Mouse (Mus musculus) heart, postnatal 10 days (tissue): ENCODE results near the gene Fgfr2. TPM values are rescaled to one million over a fixed set of nuclear protein-coding genes. Genes with fewer than 3 reads are reported as not detected.
A peak's percentile ranks its signal among the peaks of the same experiment; 100 is the strongest.

Experiments used
- DNase-seq, 2 experiments: peaks; one replicate each; pipeline ENCODE4 v3.0.0; 2021
- intact Hi-C: fragments of 180-260 bp; cut with DNase I; formaldehyde crosslinking; loops from one replicate; pipeline ENCODE4 v1.15.1; 2025
- total RNA-seq, 2 experiments: library from RNA; stranded (reverse); gene quantifications; 2 replicates each; pipeline ENCODE4 v1.2.3; 2021

Fgfr2 gene
- total RNA-seq, 2 experiments from 2014 or later, result 6.2 to 6.3 TPM

DNA sequence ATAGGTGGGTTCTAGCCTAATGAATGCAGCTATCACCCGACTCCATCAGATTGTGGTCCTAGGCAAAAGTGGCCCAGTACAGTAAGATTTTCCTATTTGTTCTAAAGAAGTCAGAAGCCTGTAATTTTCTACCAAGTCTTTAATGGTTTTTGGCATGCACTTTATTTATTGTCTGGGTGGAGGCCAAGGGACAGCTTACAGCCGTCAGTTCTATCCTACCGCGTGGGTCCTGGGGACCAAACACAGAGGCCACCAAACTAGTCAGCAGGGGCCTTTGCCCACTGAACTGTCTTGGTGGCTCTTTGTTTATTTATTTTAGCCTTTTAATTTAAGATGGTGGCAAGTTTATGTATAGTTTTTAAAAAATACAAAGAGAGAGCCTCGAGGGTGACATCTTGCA is 2544.5 kb downstream of the Fgfr2 start:
- intact Hi-C loops, result no loop called here
- no peak for DNase-seq

DNA sequence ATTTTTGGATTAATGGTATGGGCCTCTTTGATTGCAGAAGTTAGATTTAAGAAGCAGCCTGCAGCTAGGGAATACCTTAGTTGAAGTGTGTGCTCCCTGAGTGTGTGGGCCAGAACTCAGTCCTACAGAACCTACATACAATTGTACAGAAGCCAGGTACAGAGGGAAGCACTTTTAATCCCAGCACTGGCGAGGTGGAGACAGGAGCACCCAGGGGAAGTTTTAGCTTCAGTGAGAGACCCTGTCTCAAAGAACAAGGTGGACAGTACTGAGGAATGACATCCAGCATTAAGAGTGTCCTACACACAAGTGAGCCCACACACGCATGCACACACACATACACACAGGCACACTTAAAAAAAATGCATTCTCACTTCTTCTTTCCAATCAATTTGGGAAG is 2545.1 kb downstream of the Fgfr2 start:
- no peak for DNase-seq
- intact Hi-C loops, result no loop called here

DNA sequence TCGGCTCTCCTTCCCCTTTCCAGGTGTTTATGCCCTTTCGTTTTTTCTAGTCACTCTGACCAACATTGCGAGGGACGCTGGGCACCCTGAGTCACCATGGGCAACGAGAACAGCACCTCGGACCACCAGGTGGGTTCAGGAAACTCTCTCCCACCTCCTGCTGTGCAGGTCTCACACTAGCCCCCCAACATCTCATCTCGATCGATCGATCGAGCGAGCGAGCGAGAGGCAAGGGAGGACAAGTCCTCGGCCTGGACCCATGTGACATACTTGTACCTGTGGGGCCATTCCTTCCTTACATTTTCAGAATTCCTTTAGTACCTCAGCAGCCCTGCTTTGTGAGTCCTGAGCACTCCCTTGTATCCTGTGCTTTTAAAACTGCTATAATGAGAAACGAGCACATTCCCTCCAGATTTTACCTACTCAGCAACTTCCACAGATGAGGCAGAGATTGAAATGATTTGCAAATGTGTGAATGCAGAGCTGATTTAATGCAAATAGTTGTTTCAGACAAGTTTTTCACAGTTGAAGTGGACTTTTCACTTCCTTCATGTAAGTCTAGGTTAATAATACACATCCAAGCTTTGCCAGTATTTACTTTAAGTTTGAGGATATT is 2545.7 kb downstream of the Fgfr2 start, which contains the start of gene Tacc2:
Gene Tacc2 (plus strand): TSS at position 51 of the 616 bp plus-strand sequence.
- intact Hi-C loops, result no loop called here
- no peak for DNase-seq

DNA sequence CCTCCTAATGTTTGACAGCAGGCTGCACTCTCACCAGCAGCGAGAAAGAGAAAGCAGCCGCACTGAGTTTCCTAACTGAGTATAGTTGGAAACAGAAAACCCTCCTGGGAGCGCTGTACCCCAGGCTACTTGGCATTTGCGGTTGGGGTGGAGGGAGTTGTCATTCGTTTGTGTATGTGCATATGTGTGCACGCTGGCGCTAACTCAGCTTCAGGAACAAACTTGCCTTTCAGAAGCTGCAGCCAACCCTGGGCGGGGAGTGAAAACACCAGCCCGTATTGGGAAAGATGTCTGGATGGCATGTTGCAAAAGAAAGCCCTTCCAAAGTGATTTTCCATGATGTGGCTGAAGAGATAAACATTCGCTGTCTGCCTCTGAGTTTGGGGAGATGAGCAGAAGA is 2546.2 kb downstream of the Fgfr2 start:
- intact Hi-C loops, result no loop called here
- DNase-seq, result peak; percentile 23 to 30

DNA sequence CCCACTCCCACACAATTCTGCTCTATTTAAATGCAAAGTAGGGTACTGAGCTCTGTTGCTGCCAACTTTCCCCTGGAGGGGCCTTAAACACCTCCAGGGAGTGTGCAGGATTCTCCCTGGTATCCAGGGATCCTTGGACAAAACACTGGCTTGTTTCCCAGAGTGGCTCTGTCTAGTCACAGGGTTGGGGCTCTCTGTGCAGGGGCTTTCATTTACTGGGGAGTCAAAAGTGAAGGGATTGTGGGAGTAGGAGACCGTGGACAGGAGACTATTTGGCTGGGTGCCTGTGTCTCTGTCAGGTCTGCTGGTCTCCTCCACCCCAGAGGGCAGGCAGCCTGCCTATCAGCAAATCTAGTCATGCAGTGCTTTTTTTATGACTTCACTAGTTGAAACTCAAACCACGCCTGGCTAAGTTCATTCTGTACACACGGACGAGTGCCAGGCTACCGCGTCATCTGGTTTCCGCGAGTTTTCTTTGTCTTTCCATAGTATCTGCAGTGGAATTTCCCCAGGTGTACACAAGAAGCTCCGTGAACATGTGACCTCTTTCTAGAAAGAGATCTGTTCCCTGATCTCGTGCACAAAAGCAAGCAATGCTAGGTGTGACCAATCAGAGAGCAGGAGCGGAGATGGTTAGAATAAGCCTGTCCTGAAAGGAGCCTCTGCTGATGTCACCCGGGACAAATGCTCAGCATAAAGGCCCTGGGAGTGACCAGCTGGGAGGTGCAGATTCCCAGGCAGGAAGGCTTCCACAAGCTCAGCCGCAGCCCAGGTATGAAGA is 2548.7 kb downstream of the Fgfr2 start:
- DNase-seq, result peak; percentile 63 to 65
- intact Hi-C loops, result loop anchor here (2.0 kb wide), 1 partner anchor 20 kb away; no protein-coding TSS in a partner anchor

DNA sequence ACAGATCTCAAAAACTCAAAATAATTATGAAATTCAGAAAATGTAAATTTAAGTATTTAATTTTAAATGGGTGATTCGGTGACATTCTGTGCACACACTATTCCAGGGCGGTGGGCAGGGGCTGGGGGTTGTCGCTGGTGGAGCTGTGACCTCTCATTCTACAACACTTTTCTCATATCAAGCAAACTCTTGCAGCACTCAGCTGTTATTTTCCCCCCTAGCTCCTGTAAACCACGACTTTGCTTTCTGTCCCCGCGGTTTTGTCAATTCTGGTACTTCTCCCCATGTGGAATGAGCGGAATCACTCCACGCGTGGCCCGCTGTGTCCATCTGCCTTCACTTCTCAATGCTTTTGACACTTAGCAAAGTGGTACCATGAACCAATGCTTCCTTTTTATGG is 2549.4 kb downstream of the Fgfr2 start:
- no peak for DNase-seq
- intact Hi-C loops, result loop anchor here (2.0 kb wide), 1 partner anchor 19 kb away; no protein-coding TSS in a partner anchor

DNA sequence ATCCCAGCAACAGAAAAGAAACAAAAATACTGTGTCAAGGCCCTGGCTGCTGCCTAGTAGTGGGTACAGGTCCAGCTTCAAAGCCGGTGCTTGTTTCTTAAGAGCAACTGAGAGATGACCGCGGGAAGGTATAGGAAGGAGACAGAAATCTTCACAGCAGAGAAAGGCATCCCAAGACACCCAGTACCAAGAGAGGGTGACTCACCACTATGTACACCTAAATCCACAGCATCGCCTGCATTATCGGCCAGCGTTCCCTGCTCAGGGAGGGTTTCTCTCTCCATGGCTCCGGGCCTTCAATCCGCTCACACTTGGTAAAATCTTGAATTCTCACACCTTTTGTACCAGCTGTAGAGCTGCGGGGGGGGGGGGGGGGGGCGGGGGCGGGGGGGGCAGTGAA is 2550.3 kb downstream of the Fgfr2 start, which contains the start of gene Nsmce4a:
Gene Nsmce4a (minus strand): TSS at position 298 of the 400 bp plus-strand sequence.
- DNase-seq, result no peak
- intact Hi-C loops, result no loop called here

DNA sequence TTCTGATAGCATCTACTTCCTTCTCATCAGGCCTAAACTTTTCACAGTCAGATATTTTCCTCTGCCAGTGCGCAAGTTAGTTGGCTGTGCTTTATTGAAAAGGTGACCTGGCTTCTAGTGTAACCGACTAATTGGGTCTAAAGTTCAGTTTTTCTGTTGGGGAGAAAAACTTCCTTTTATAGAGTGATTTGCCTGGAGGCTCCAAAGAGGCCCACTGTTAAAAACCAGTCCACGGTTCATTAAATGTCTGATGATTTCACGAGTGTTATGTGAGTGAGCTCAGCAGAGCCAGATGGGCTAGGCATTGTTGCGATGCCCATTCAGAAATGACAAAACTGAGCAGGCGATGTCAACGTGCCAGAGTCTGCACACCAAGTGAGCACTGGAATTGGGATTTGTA is 2552.7 kb downstream of the Fgfr2 start:
- intact Hi-C loops, result no loop called here
- DNase-seq, result peak in 1 of 2 experiments; percentile 0

DNA sequence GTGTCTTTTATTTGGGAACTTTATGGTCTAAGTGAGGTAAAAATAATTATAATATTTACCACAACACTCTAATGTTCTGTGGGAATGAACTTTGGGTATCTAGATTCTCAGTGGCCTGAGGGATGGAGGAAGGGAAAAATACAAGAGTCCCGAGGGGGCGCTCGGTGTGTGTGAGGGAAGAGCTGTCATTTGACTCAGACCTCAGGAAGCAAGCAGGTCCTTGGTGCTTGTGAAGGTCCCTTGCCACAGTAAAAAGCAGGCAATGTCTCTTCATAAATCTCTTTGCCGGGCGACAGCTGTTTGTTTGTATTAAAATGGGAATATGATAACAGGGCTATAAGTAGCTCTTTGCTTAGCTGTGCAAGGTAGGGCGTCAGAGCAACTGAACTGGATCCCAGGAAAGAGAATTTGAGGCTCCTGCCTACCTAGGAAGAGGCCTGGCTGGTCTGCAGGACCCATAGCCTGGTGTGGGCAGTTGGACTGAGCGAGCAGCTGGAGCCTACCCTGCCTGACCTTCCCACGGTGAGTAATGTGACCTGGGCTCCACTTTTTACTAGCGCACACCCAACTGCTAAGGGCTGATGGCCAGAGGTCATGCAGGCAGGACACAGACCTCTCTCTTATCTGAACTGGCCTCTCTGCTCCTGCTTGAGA is 2554.2 kb downstream of the Fgfr2 start:
- intact Hi-C loops, result no loop called here
- DNase-seq, result peak; percentile 43 to 55

DNA sequence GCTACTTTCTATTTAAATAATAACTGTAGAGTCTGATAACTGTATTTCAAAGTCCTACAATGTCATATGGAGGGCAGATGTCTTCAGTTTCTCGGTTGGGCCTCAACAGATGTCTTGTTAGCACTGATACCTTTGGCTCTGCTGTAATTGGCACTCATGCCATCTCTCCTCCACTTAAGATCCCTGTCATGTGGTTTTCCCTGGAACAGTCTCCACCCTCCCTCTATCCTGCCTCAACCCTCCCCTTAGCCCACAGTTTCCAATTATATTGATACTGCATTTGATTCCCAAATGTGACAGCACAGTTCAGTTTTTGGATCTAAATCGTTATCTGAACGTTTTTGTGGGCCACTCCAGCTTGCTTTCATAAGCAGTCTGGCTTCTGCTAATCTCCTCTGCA is 2558.6 kb downstream of the Fgfr2 start:
- DNase-seq, result no peak
- intact Hi-C loops, result no loop called here

DNA sequence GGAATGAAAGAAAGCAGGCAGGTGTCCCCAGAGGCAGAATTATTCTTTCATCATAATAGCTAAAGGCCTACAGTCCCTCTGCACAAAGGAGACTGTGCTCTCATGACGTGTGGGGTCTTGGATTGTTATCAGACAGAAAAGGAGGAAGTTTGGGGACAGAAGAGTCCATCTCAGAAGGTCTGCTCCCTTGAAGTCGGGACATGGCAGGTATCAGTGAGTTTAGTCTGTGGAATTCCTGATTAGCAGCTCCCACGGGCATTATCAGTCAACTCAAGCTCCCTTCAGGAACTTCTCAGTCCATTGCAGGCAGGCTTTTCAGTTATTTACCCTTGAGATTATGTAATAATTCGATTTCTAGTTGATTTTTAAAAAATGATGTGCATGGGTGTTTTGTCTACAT is 2559.3 kb downstream of the Fgfr2 start:
- intact Hi-C loops, result no loop called here
- no peak for DNase-seq

DNA sequence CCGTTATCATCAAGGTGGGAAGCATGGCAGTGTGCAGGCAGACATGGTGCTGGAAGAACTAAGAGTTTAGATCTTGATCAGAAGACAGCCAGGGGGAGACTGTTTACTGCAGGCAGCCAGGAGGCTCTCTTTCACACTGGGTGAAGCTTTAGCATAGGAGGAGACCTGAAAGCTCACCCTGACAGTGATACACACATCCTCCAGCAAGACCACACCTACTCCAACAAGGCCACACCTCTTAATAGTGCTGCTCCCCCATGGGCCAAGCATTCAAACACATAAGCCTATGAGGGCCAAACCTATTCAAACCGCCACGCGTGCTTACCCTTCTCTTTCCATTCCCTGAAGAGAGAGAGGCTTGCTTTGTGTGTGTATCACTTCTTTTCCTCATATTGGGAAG is 2559.9 kb downstream of the Fgfr2 start:
- intact Hi-C loops, result no loop called here
- DNase-seq, result no peak

DNA sequence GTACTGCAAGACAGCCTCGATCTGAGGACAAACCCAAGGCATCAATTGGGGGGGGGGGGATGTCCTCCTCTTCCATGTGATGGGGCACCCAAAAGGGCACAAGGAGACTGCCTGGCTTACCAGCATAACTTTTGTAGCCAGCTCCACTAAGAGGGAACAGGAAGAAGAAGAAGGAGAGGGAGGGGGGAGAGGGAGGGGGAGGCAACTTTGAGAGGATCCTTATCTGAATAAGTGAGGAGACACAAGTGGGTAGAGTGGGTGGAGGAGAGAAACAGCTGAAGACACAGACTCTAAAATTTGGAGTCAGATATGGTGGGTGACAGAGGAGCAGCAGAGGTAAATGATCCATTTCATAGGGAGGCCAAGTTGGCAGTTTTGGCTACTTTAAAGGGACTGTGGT is 2562.2 kb downstream of the Fgfr2 start:
- intact Hi-C loops, result no loop called here
- no peak for DNase-seq

DNA sequence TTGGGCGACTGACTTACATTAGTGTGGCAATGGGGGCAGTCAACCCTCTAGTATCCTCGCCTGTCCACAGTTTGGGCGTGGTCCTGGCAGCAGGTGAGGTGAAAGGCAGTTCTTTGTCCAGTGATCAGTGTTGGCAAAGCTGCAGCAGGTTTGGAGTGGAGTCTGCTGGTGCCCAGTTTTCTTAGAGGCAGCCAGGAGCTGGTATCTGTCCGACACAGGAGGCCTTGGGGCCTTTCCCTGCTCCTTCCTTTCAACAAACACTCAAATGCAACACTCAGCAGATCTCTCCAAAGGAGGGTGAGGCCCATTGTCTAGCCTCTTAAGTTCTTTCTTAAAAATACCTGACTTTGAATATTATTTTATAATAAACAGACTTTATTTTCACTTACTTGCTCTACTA is 2564.6 kb downstream of the Fgfr2 start:
- peak in 1 of 2 experiments; percentile 17 for DNase-seq
- intact Hi-C loops, result no loop called here

DNA sequence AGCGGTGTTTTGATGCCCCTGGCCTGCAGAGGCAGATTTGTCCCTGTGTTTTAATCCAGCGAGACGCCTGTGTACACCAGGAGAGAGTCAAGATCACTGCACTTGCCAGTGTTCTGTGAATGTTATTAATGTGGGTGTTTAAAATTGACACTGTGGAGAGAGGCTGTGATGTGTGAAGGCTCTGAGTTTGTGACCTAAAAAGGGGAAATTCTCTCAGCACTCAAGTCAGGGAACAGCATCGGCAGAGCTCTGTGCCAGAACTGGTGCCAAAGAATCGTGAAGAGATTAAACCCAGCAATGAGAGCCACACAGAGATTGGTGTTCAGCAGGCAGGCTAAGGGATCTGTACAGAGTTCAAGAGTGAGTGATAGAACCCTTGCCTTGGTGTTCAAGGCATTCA is 2567.6 kb downstream of the Fgfr2 start:
- intact Hi-C loops, result loop anchor here (2.0 kb wide), 1 partner anchor 19 kb away; no protein-coding TSS in a partner anchor

DNA sequence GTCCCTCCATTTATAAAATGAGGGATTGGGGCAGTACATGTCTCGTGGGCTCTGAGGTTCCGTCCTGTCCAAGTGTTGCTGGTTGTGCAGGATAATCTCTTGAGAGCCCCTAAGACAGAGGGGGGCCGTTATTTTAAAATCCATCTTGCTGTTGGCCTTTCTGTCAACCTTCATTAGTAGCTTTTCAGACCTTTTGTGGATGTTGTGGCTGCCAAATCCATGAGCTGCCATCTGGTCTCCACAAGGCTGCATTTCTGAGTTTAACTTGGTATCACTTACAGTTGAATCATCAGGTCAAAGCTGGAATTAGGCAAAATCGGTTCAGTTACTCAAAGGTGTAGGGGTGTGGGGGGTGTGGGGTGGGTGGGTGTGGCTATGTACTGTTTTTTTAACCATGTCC is 2569.8 kb downstream of the Fgfr2 start:
- DNase-seq, result no peak
- intact Hi-C loops, result no loop called here

More for the DNA sequence above, 2567.6 kb downstream of the Fgfr2 start:
- peak; percentile 44 to 58 for DNase-seq

DNA sequence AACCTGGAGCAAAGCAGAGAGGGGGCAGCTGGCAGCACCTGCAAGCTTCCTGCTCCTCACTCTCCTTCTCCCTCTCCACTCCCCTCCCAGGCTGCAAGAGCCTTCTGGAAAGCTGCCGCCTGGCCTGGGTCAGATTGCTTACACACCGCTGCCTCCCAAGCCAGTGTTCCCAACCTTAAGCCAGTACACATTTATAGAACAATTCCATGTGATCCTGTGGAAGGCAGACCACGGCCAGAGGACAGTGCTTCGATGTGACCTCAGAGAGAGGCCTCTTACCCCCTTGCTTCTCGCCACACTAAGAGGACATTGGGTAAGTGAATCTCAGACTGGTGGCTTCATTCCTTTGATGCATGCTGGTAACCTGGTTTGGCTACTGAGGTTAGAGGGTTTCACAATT is 2570.4 kb downstream of the Fgfr2 start:
- DNase-seq, result peak; percentile 75 to 82
- intact Hi-C loops, result no loop called here

DNA sequence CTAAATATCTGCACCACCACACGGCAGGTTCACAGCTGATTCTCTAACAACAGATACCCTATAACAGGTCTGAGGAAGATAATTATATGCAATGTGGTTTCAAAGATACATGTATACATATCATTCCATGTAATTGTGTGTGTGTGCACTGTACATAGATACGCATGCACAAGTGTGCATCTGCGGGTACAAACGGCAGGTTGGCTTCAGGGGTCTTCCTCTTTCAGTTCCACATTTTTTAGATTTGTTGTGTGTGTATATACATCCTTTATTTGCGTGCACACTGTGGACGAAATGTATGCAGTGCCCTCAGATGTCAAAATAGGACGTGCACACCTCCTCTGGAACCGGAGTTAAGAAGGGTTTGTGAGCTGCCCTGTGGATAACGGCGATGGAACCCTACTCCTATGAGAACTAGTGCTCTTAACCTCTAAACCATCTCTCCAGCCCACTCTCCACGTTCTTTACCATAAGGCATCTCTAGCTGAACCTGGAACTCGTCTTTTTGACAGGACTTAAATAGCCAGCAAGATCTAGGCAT is 2575.4 kb downstream of the Fgfr2 start:
- intact Hi-C loops, result loop anchor here (2.0 kb wide), 1 partner anchor 27 kb away; the partner anchor contains the start of gene Ate1
- no peak for DNase-seq

DNA sequence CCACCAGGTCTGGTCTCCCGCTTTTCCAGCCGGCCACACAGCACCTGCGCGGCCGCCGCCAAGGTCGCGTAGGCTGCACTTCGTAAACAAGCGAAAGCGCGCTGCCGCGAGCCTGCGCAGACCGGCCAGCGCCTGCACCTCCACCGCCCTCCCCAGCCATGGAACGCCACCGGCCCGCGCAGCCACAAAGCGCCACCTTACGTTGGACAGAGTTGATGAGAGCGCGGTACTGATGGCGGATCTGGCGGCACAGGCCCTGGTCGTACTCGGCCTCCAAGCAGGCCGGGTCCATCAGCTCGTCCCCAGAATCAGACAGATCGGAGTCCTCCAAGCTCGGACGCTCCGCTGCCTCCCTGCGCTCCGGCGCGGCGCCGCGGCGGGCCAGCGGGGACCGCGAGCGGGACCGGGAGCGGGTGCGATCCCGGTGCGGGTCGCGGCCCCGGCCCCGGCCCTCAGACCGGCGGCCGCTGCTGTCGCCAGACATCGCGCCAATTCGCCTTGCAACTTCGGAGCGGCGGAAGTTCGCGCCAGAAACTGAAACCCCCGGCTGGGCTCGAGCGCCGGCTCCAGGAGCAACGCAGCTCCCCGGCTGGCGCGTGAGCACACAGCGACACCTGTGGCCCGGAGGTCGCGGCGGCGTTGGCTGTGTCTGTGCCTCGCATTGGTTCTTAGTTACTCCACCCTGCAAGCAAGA is 2576.2 kb downstream of the Fgfr2 start:
- DNase-seq, result peak; percentile 93 to 96
- intact Hi-C loops, result loop anchor here (2.0 kb wide), 1 partner anchor 26 kb away; the partner anchor contains the start of gene Ate1

DNA sequence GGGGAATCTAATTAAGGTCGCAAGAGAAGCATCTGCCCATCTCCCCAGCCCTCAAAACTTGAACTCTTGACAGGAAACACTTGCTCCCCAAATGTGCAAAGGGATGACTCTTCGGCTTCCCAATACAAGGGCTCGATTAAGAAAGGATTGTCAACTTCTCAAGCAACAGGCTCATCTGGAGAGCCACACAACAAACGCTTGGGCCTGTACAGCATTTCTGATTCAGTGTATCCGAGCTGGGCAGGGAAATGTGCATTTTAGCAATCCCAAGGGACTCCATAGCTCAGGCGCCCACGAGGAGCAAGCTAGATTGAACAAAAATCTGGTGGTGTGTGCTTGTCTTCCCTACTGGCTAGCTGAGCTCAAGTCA is 2576.7 kb downstream of the Fgfr2 start:
- intact Hi-C loops, result loop anchor here (2.0 kb wide), 1 partner anchor 26 kb away; the partner anchor contains the start of gene Ate1
- no peak for DNase-seq
